Mouse (Mus musculus) midbrain, postnatal 0 days (tissue): ENCODE measurements around the gene Gm20737. TPM values are rescaled to one million over a fixed set of nuclear protein-coding genes. Genes with fewer than 3 reads are reported as not detected.
"Not testable (repeated sequence)": the region's sequence is repeated elsewhere in the genome, so short reads cannot be mapped to it uniquely, and the experiment has no call there.

Experiments
- ATAC-seq: fragments of 200-750 bp; cut with Nextera tagmentation; 2 replicates; pipeline ENCODE4 v1.8.0; 2017; ENCODE audit warnings: moderate number of reproducible peaks, mild to moderate bottlenecking, moderate TSS enrichment, moderate library complexity; ENCODE audit not compliant: low FRiP score
- DNase-seq: peaks from one replicate; pipeline ENCODE4 v3.0.0-alpha.2; 2015; ENCODE audit warnings: low spot score
- H3K27ac ChIP-seq: fragments of 300-500 bp; sonication (generic); 2 replicates; pipeline ENCODE4 v1.5.1; 2014; ENCODE audit warnings: low read depth, mild to moderate bottlenecking, low read length, mixed read lengths
- H3K27me3 ChIP-seq: fragments of 300-500 bp; sonication (generic); 2 replicates; pipeline ENCODE4 v1.6.1; 2014; ENCODE audit warnings: low read length, control low read depth, mixed read lengths; ENCODE audit not compliant: insufficient read depth
- H3K36me3 ChIP-seq: fragments of 300-500 bp; sonication (generic); 2 replicates; pipeline ENCODE4 v1.6.1; 2014; ENCODE audit warnings: low read length, control low read depth, mixed read lengths; ENCODE audit not compliant: insufficient read depth
- H3K4me1 ChIP-seq: fragments of 300-500 bp; sonication (generic); 2 replicates; pipeline ENCODE4 v1.6.1; 2014; ENCODE audit warnings: mild to moderate bottlenecking, control low read depth, antibody characterized with exemption, low read length, mixed read lengths; ENCODE audit not compliant: insufficient read depth
- H3K4me2 ChIP-seq: fragments of 300-500 bp; sonication (generic); 2 replicates; pipeline ENCODE4 v1.6.1; 2014; ENCODE audit warnings: low read depth, mild to moderate bottlenecking, low read length, mixed read lengths; ENCODE audit not compliant: poor library complexity, severe bottlenecking
- H3K4me3 ChIP-seq: fragments of 300-500 bp; sonication (generic); 2 replicates; pipeline ENCODE4 v1.5.1; 2014; ENCODE audit warnings: low read depth, mild to moderate bottlenecking, low read length, moderate library complexity
- H3K9ac ChIP-seq: fragments of 300-500 bp; sonication (generic); replicated peaks from 2 replicates; pipeline ENCODE4 v1.6.1; 2014; ENCODE audit warnings: mild to moderate bottlenecking, low read length, moderate library complexity, mixed read lengths; ENCODE audit not compliant: poor library complexity, severe bottlenecking
- H3K9me3 ChIP-seq: fragments of 300-500 bp; sonication (generic); 2 replicates; pipeline ENCODE4 v1.6.1; 2016; ENCODE audit warnings: low read length, control low read depth
- WGBS: fragments of 180-500 bp; shearing (Covaris S2); extraction: QIAGEN DNeasy Blood & Tissue Kit; methylation state at CpG from one replicate; pipeline ENCODE4 v1.1.7; 2014; 5-methylcytosine and 5-hydroxymethylcytosine counted together
- polyA plus RNA-seq: library from polyadenylated mRNA; unstranded; fragments of >200 nt; fragmentation: Nextera tagmentation; extraction: Ambion mirVana; gene quantifications from 2 replicates; pipeline ENCODE4 v1.2.1, GENCODE M21; 2015
- total RNA-seq: library from RNA; depleted of rRNA; stranded (reverse); fragments of >200 nt; gene quantifications from 2 replicates; pipeline ENCODE4 v1.2.3, GENCODE M21; 2014; rRNA removed

The Gm20737 gene
- total RNA-seq (not detected in 2 replicates), polyA plus RNA-seq (not detected in 2 replicates)

GRCm38 (mm10) chrY:10535942-10536341 is at the start of gene Gm20737:
TSS of gene Gm20737 (minus strand) at chrY:10536042.
- DNase-seq, H3K9me3 ChIP-seq, H3K9ac ChIP-seq, H3K27me3 ChIP-seq, H3K4me3 ChIP-seq, H3K36me3 ChIP-seq, H3K27ac ChIP-seq, ATAC-seq, H3K4me2 ChIP-seq, H3K4me1 ChIP-seq: not testable (repeated sequence)

GRCm38 (mm10) chrY:10553153-10553552 is 17.3 kb upstream of the Gm20737 start, which contains the start of gene Gm21775:
TSS of gene Gm21775 (plus strand) at chrY:10553453.
- H3K4me3 ChIP-seq, H3K9me3 ChIP-seq, H3K4me1 ChIP-seq, ATAC-seq, H3K27me3 ChIP-seq, H3K4me2 ChIP-seq, H3K9ac ChIP-seq, H3K36me3 ChIP-seq, H3K27ac ChIP-seq, DNase-seq: not testable (repeated sequence)
- WGBS = 43% methylated on average over 1 of the region's 5 CpGs

Other genes with a start within 250 kb of the Gm20737 start
- gene Gm20834, start 211.5 kb downstream of the Gm20737 start, total RNA-seq = not detected in 2 replicates
- not detected in 2 replicates for gene Gm20834, start 211.5 kb downstream of the Gm20737 start, polyA plus RNA-seq
- gene Gm28510, start 123.3 kb downstream of the Gm20737 start, total RNA-seq = not detected in 2 replicates
- not detected in 2 replicates for gene Gm28510, start 123.3 kb downstream of the Gm20737 start, polyA plus RNA-seq
- gene Gm21775, start 17.4 kb upstream of the Gm20737 start, total RNA-seq = not detected in 2 replicates
- gene Gm21775, start 17.4 kb upstream of the Gm20737 start, polyA plus RNA-seq = not detected in 2 replicates
- gene Gm21900, start 80.3 kb upstream of the Gm20737 start, total RNA-seq = not detected in 2 replicates
- gene Gm21900, start 80.3 kb upstream of the Gm20737 start, polyA plus RNA-seq = not detected in 2 replicates
- not detected in 2 replicates for gene Gm20777, start 216.4 kb upstream of the Gm20737 start, total RNA-seq
- gene Gm20777, start 216.4 kb upstream of the Gm20737 start, polyA plus RNA-seq = not detected in 2 replicates